Mouse (Mus musculus) midbrain, embryonic 11.5 days (tissue): ENCODE results near the gene Olfr958. TPM values are rescaled to one million over a fixed set of nuclear protein-coding genes. Genes with fewer than 3 reads are reported as not detected.

ENCODE experiments used
- ATAC-seq: fragments of 200-750 bp; cut with Nextera tagmentation; 2 replicates; pipeline ENCODE4 v1.8.0; 2017; ENCODE audit warnings: moderate TSS enrichment, moderate library complexity; ENCODE audit not compliant: low FRiP score
- DNase-seq: peaks from one replicate; pipeline ENCODE4 v3.0.0; 2015; ENCODE audit warnings: low spot score; ENCODE audit errors: missing footprints
- H3K27ac ChIP-seq: fragments of 300-500 bp; sonication (generic); 2 replicates; pipeline ENCODE4 v1.5.1; 2014; ENCODE audit warnings: low read depth, low read length
- H3K27me3 ChIP-seq: fragments of 300-500 bp; sonication (generic); 2 replicates; pipeline ENCODE4 v1.6.1; 2014; ENCODE audit warnings: mild to moderate bottlenecking, low read length, moderate library complexity, mixed read lengths; ENCODE audit not compliant: control insufficient read depth, insufficient read depth
- H3K36me3 ChIP-seq: fragments of 300-500 bp; sonication (generic); 2 replicates; pipeline ENCODE4 v1.6.1; 2014; ENCODE audit warnings: mild to moderate bottlenecking, low read length, moderate library complexity, mixed read lengths; ENCODE audit not compliant: control insufficient read depth, insufficient read depth
- H3K4me1 ChIP-seq: fragments of 300-500 bp; sonication (generic); 2 replicates; pipeline ENCODE4 v1.6.1; 2014; ENCODE audit warnings: low read length; ENCODE audit not compliant: control insufficient read depth, insufficient read depth
- H3K4me2 ChIP-seq: fragments of 300-500 bp; sonication (generic); 2 replicates; pipeline ENCODE4 v1.6.1; 2014; ENCODE audit warnings: mild to moderate bottlenecking, moderate library complexity
- H3K4me3 ChIP-seq: fragments of 300-500 bp; sonication (generic); 2 replicates; pipeline ENCODE4 v1.5.1; 2014; ENCODE audit warnings: low read depth, low read length
- H3K9ac ChIP-seq: fragments of 300-500 bp; sonication (generic); 2 replicates; pipeline ENCODE4 v1.6.1; 2014; ENCODE audit warnings: low read length
- H3K9me3 ChIP-seq: fragments of 300-500 bp; sonication (generic); 2 replicates; pipeline ENCODE4 v1.6.1; 2016; ENCODE audit warnings: low read length; ENCODE audit not compliant: control insufficient read depth
- WGBS: fragments of 180-500 bp; shearing (Covaris S2); extraction: QIAGEN DNeasy Blood & Tissue Kit; methylation state at CpG from one replicate; pipeline ENCODE4 v1.1.7; 2014; 5-methylcytosine and 5-hydroxymethylcytosine counted together
- polyA plus RNA-seq: library from polyadenylated mRNA; unstranded; fragments of >200 nt; fragmentation: Nextera tagmentation; extraction: Ambion mirVana; gene quantifications from 2 replicates; pipeline ENCODE4 v1.2.1, GENCODE M21; 2014

The Olfr958 gene
- polyA plus RNA-seq = not detected in 2 replicates

DNA sequence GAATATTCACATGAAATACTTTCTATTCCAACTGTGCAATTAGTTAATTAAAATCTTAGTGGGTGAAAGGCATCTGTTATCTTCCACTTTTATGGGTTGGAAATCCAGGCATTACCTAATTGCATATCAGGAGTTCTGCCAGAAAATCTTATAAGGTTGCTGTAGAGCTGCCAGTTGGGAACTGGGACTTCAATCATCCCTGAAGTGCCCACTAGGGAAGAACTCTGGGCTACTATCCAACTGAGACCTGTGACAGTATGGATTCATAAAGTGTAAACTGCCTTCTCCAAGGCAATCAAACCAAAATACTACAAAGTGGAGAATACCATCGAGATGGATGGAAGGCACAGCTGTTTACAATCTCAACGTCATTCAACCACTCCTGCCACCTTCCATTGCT lies at the start of gene Olfr958:
Gene Olfr958, minus strand, starts transcription at position 109 of the 400 bp plus-strand sequence.
- WGBS = 78% methylated on average over 2 of the region's 2 CpGs
- H3K4me3 ChIP-seq = no peak within 1 kb of the TSS
- H3K4me2 ChIP-seq = no peak within 1 kb of the TSS
- H3K27me3 ChIP-seq = no peaks in the 10 kb centered on the region
- DNase-seq (no peak), ATAC-seq (no peak)
- no peak within 1 kb of the TSS for H3K9ac ChIP-seq
- no peaks in the 10 kb centered on the region for H3K36me3 ChIP-seq
- peaks cover 5% of the 10 kb centered on the region; the same call in 1 of the 2 replicates for H3K4me1 ChIP-seq
- H3K27ac ChIP-seq = no peak within 1 kb of the TSS
- no peaks in the 10 kb centered on the region for H3K9me3 ChIP-seq

DNA sequence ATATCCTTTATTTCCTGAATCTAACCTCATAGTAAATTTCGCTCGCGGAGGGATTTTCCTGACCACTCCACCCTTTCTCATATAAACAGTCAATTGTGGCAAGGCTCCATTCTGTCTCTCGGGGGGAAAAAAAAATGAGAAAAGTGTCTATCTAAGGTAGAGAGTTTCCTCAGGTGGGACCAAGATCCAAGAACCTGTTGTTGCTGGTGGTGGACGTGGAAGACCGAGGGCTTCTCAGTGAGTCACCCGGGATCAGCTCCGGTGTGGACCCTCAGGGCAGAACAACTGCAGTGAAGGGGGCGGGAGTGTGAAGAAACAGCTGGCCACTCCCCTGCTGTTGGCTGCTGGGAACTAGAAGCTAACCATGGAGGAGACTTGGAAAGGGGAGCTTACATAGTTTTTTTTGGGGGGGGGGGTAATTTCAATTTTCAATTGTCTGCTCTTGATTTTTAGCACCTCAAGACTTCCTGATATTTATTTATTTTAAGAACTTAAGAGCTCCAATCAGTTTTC lies 49.5 kb upstream of the Olfr958 start:
- WGBS = 0% methylated on average over 9 of the region's 9 CpGs
- no peak overlapping the region for H3K9ac ChIP-seq
- peak; percentile 82 for ATAC-seq

DNA sequence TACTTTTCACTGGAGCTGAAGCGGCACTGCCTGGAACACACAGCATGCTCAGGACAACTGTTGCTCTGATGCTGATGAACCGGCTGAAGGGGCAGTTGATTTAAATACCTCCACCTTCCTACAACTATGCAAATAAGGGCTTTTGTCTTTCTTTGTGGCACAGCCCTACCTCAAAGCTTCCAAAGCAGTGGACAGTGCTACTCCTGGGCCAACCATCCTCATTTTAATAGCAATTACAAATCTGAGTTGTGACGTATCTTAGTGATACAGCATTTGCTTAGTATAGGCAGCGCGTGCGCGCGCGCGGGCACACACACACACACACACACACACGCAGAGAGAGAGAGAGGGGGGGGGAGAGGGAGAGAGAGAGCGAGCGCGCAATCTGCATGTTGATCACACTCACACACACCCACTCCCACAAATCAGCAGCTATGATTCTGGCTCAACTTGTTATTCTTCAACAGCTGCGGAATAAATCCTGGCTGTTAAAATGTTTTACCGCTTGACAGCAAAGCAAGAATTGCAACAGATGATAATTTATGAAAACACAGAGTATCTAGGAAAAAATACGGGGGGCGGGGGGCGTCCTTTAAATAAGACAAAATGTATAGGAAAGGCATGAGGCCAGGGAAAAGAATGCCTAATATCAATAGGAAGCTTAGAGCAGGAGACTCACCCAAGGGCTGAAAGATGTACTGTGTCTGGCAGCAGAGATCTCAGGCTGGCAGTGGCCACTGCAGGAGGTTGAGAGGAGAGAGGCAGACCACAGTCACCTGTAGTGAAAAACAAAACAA lies 48.9 kb upstream of the Olfr958 start:
- Histone ChIP-seq H3K4me3 (peak overlapping the region; percentile 19), H3K9ac (no peak overlapping the region), H3K36me3 (no peaks in the 10 kb centered on the region), H3K27me3 (no peaks in the 10 kb centered on the region), H3K9me3 (no peaks in the 10 kb centered on the region), H3K27ac (no peak overlapping the region), H3K4me2 (peak overlapping the region; percentile 51), H3K4me1 (no peaks in the 10 kb centered on the region)
- WGBS = under 1% methylated on average over 18 of the region's 19 CpGs
- ATAC-seq = peak; percentile 86
- DNase-seq = peak; percentile 94

More for the DNA sequence above, 49.5 kb upstream of the Olfr958 start:
- peak; percentile 94 for DNase-seq
- H3K4me2 ChIP-seq = peak overlapping the region; percentile 51
- no peak overlapping the region for H3K27ac ChIP-seq
- no peaks in the 10 kb centered on the region for H3K9me3 ChIP-seq
- no peaks in the 10 kb centered on the region for H3K36me3 ChIP-seq
- H3K4me1 ChIP-seq = no peaks in the 10 kb centered on the region
- H3K27me3 ChIP-seq = no peaks in the 10 kb centered on the region
- H3K4me3 ChIP-seq = peak overlapping the region; percentile 19

DNA sequence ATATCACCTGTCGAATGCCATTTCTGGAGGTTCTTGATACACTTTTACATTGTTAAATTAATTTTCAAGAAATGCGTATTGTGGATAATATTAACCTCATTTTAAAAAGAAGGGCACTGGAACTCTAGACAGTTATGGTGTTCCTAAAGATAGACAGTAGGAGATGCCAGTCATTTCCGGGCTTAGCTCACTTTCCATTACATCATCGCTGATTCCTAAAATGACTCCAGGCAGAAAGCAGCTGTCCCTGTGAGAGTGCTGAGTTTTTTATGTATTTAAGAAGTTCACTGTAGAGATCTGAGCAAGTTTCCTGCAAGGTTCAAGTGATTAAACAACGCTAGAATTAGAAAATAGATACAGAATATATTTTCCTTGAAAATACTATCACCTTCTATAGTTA lies 23.2 kb upstream of the Olfr958 start:
- H3K36me3 ChIP-seq = no peaks in the 10 kb centered on the region
- ATAC-seq (no peak), DNase-seq (no peak)
- H3K9me3 ChIP-seq = no peaks in the 10 kb centered on the region
- H3K9ac ChIP-seq = no peak overlapping the region
- H3K4me1 ChIP-seq = no peaks in the 10 kb centered on the region
- H3K4me3 ChIP-seq = no peak overlapping the region
- 87% methylated on average over 5 of the region's 5 CpGs for WGBS
- no peak overlapping the region for H3K4me2 ChIP-seq
- no peaks in the 10 kb centered on the region for H3K27me3 ChIP-seq
- H3K27ac ChIP-seq = no peak overlapping the region

DNA sequence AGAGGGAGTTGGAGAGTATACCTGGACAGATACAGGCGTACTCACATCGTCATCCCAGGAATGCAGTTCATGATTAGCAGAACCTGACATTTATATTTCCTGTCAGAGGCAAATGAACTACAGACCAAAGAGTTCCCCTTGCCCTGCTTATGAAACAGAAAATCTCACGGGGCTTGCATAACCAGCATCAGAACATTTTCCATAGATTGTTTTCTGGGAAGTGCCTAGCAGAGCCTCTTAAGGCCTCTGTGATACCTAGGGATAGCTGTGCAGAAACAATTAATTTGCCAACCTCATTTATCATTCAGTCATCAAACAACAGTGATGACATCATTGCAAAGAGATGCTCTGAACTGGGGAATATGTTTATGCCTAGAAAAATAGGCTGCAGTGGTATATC lies 21.6 kb upstream of the Olfr958 start, which contains the start of gene Olfr959:
Gene Olfr959, minus strand, starts transcription at position 101 of the 400 bp plus-strand sequence.
- H3K4me1 ChIP-seq = no peaks in the 10 kb centered on the region
- H3K36me3 ChIP-seq = no peaks in the 10 kb centered on the region
- ATAC-seq = no peak
- H3K9ac ChIP-seq = no peak within 1 kb of the TSS
- no peak within 1 kb of the TSS for H3K4me3 ChIP-seq
- H3K4me2 ChIP-seq = no peak within 1 kb of the TSS
- H3K9me3 ChIP-seq = no peaks in the 10 kb centered on the region
- no peak within 1 kb of the TSS for H3K27ac ChIP-seq
- WGBS = 94% methylated on average over 3 of the region's 3 CpGs
- DNase-seq = no peak
- no peaks in the 10 kb centered on the region for H3K27me3 ChIP-seq

DNA sequence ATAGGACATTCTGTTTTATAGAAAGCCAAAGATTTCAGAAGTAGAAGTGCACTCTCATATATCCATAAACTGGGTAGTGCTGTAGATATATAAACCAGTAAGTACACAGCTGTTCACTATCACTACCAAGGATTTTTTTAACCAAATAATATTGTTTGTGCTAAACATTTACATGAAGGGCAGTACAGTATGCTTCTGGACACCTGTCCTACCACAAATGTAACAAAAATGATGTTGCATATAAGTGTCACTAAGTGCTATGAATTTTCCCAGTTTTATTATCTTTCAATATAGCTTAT lies 4.4 kb upstream of the Olfr958 start:
- no peak overlapping the region for H3K4me3 ChIP-seq
- H3K36me3 ChIP-seq = no peaks in the 10 kb centered on the region
- H3K9ac ChIP-seq = no peak overlapping the region
- no peaks in the 10 kb centered on the region for H3K27me3 ChIP-seq
- DNase-seq = peak; percentile 86
- peak; percentile 41 for ATAC-seq
- H3K27ac ChIP-seq = no peak overlapping the region
- no peak overlapping the region for H3K4me2 ChIP-seq
- H3K9me3 ChIP-seq = no peaks in the 10 kb centered on the region
- H3K4me1 ChIP-seq = peaks cover 5% of the 10 kb centered on the region; the same call in 1 of the 2 replicates

DNA sequence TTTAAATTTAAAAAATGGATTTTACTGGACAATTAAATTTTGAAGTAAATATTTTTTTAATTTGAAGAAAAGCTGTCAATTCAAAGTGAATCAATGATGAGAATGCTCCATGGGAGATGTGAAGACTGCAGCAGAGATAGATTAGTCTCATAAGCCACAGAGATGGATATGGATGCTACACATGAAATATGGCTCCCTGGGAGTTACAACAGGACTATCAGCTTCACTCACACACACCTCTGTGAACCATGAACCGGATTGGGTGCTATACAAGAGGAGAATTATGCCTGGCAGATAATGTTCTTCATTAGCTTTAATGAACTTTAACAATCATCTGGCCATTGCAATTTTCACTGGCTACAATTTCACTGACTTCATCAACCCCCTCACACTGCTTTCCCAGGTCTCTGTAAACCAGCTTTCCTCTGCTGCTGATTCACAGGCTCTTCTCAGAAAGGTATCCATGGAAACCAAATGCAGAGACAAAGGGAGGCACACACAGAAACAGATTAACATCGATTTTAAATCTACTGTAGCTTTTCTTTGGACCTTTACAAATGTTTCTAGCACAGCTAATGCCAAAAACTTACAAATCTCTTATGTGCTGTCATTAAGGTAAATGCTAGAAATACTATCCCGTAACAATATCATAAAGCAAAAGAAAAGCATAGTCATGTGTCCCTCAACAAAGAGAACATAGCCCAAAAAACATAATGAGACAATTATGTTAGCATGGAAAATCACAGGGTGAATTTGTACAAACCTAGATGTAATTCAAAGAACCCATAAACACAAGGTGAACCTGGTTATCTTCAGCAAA lies 3.9 kb upstream of the Olfr958 start:
- Histone ChIP-seq H3K4me1 (peaks cover 5% of the 10 kb centered on the region; the same call in 1 of the 2 replicates), H3K27me3 (no peaks in the 10 kb centered on the region), H3K9ac (no peak overlapping the region; the same call in 1 of the 2 replicates), H3K27ac (peak overlapping the region; percentile 56), H3K4me3 (no peak overlapping the region), H3K9me3 (no peaks in the 10 kb centered on the region), H3K4me2 (no peak overlapping the region; the same call in 1 of the 2 replicates), H3K36me3 (no peaks in the 10 kb centered on the region)
- 41% methylated on average over 3 of the region's 3 CpGs for WGBS
- ATAC-seq (peak; percentile 93), DNase-seq (peak; percentile 92)

DNA sequence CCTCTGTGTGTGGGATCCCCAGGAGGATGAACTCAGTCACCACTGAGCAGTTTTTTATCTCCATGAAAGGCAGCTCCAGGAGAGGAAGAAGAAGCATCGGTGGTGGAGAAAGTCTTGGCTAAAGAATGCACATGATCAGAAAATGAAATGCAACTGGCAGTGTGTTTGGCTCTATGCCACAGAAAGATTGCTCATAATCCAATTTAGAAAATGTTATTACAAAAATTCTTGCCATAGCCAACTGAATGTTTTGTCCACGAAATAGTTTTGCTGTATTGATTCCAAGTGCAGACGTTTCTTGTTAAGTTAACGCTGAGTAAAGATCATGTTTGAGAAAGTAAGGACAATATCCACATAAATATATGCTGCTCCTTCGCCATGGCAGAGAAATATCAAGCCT lies 3.0 kb downstream of the Olfr958 start:
- WGBS = 84% methylated on average over 5 of the region's 5 CpGs
- Histone ChIP-seq H3K27ac (no peak overlapping the region), H3K4me3 (no peak overlapping the region), H3K36me3 (no peaks in the 10 kb centered on the region), H3K27me3 (no peaks in the 10 kb centered on the region), H3K4me2 (no peak overlapping the region), H3K9ac (no peak overlapping the region), H3K4me1 (no peaks in the 10 kb centered on the region), H3K9me3 (no peaks in the 10 kb centered on the region)
- DNase-seq = no peak
- ATAC-seq = no peak
